Mouse (Mus musculus): ENCODE data around the gene Tekt4. TPM values are rescaled to one million over a fixed set of nuclear protein-coding genes. Genes with fewer than 3 reads are reported as not detected.

The Tekt4 gene
- total RNA-seq (2023): not detected

DNA sequence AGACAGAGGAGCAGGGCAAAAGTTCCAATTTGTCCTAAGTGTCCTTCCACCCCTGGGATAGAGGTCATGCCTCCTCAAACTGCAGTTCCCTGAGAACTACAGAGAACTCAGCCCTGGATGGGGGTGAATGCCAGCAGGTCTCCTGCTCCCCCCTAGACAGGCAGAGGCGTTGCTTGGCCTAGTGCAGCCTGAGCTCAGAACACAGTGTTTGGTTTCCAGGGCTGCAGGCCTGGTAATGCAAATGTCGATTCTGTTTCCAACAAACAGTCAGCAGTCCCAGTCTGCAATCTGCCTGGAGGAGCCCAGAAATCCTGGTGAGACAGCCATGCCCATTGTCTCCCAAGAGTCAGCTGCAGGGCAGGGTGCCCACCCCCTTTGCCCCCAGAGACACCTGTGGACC lies at the start of gene Tekt4:
TSS of gene Tekt4 (plus strand) at position 344 of the 400 bp plus-strand sequence.

GRCm38 (mm10) chr17:25433617-25434606 lies 20.5 kb upstream of the Tekt4 start, which contains the start of gene Cacna1h:
Cacna1h (minus strand) TSS chr17:25433783.

GRCm38 (mm10) chr17:25497013-25497412 lies 42.6 kb downstream of the Tekt4 start, which contains the start of gene Sstr5:
Sstr5 (minus strand) TSS chr17:25497288.

Other genes with a start within 250 kb of the Tekt4 start
- 10 to 100 TPM; 13.4 to 15.4 TPM for gene Gnptg, start 214.5 kb upstream of the Tekt4 start, total RNA-seq (2023)
- gene Tsr3, start 214.4 kb upstream of the Tekt4 start, total RNA-seq (2023): 1 to 10 TPM; 7.6 to 7.7 TPM
- 1 to 10 TPM; 5.4 to 8.2 TPM for gene Baiap3, start 198.3 kb upstream of the Tekt4 start, total RNA-seq (2023)
- 100 to 1,000 TPM; 193 to 202 TPM for gene Ube2i, start 180.0 kb upstream of the Tekt4 start, total RNA-seq (2023)
- 100 to 1,000 TPM; 125 to 158 TPM for gene Prss34, start 156.2 kb upstream of the Tekt4 start, total RNA-seq (2023)
- gene Prss28, start 146.0 kb upstream of the Tekt4 start, total RNA-seq (2023): not detected
- gene Prss29, start 136.0 kb upstream of the Tekt4 start, total RNA-seq (2023): not detected
- gene Tpsab1, start 109.1 kb upstream of the Tekt4 start, total RNA-seq (2023): not detected
- gene Tpsb2, start 88.3 kb upstream of the Tekt4 start, total RNA-seq (2023): not detected
- gene Tpsg1, start 85.3 kb upstream of the Tekt4 start, total RNA-seq (2023): not detected
- 1 to 10 TPM in 1 of 2 experiments, under 1 TPM in 1; 0.39 to 1.5 TPM for gene Cacna1h, start 20.8 kb upstream of the Tekt4 start, total RNA-seq (2023)
- not detected for gene Sstr5, start 42.7 kb downstream of the Tekt4 start, total RNA-seq (2023)
- gene Sox8, start 116.1 kb downstream of the Tekt4 start, total RNA-seq (2023): not detected
- 10 to 100 TPM; 13.6 to 14.3 TPM for gene Lmf1, start 124.5 kb downstream of the Tekt4 start, total RNA-seq (2023)